Mouse (Mus musculus) embryonic fibroblast, embryonic 13.5 days (primary cell): ENCODE data around the gene Mob3b.

ENCODE experiments used
- CTCF ChIP-seq: IDR thresholded peaks from 2 replicates; pipeline ENCODE4 v1.5.1; 2011; ENCODE audit warnings: mild to moderate bottlenecking, control low read depth, low read length, moderate library complexity, borderline replicate concordance; ENCODE audit not compliant: insufficient read depth
- POLR2A ChIP-seq: IDR thresholded peaks from 2 replicates; pipeline ENCODE4 v1.6.1; 2011; ENCODE audit warnings: low read depth, mild to moderate bottlenecking, control low read depth, low read length, moderate library complexity

- TF ChIP-seq CTCF (no peak), POLR2A (no peak)
These were observed 13.7 kb downstream of the Mob3b start for GRCm38 (mm10) chr4:35143472-35144102.
